Mouse (Mus musculus) lung, postnatal 10 days (tissue): ENCODE data around the gene Epyc.

Experiments used
- DNase-seq: peaks from one replicate; pipeline ENCODE4 v3.0.0; 2021

Epyc gene

GRCm38 (mm10) chr10:97643768-97644167 lies at the start of gene Epyc:
Epyc (plus strand) TSS chr10:97644068.
- DNase-seq = no peak

GRCm38 (mm10) chr10:97595680-97596079 lies 48.2 kb upstream of the Epyc start:
- DNase-seq = no peak

GRCm38 (mm10) chr10:97601744-97602143 lies 42.1 kb upstream of the Epyc start:
- no peak for DNase-seq

- DNase-seq = no peak
These were observed 40.6 kb upstream of the Epyc start for GRCm38 (mm10) chr10:97603256-97603655.

- DNase-seq = no peak
These were observed 37.3 kb upstream of the Epyc start, which contains the start of gene Kera for GRCm38 (mm10) chr10:97606579-97606978. Kera (plus strand) TSS chr10:97606879.

- no peak for DNase-seq
These were observed 21.5 kb upstream of the Epyc start for GRCm38 (mm10) chr10:97622328-97622727.

- DNase-seq = no peak
These were observed 19.5 kb upstream of the Epyc start for GRCm38 (mm10) chr10:97624381-97624780.

- DNase-seq = no peak
These were observed 18.8 kb upstream of the Epyc start for GRCm38 (mm10) chr10:97625116-97625515.

GRCm38 (mm10) chr10:97626543-97626942 lies 17.3 kb upstream of the Epyc start:
- DNase-seq = no peak

GRCm38 (mm10) chr10:97631061-97631460 lies 12.8 kb upstream of the Epyc start:
- no peak for DNase-seq

GRCm38 (mm10) chr10:97641926-97642325 lies 1.9 kb upstream of the Epyc start:
- DNase-seq = no peak

- no peak for DNase-seq
These were observed 6.5 kb downstream of the Epyc start for GRCm38 (mm10) chr10:97650334-97650733.

GRCm38 (mm10) chr10:97659489-97659888 lies 15.6 kb downstream of the Epyc start:
- DNase-seq = no peak

GRCm38 (mm10) chr10:97668656-97669055 lies 24.8 kb downstream of the Epyc start:
- DNase-seq = no peak

GRCm38 (mm10) chr10:97670202-97670601 lies 26.3 kb downstream of the Epyc start:
- DNase-seq = peak; percentile 51

- no peak for DNase-seq
These were observed 29.4 kb downstream of the Epyc start for GRCm38 (mm10) chr10:97673239-97673638.

GRCm38 (mm10) chr10:97682981-97683380 lies 39.1 kb downstream of the Epyc start:
- DNase-seq = no peak

GRCm38 (mm10) chr10:97687198-97687597 lies 43.3 kb downstream of the Epyc start:
- DNase-seq = no peak

- no peak for DNase-seq
These were observed 45.6 kb downstream of the Epyc start for GRCm38 (mm10) chr10:97689425-97689824.

- DNase-seq = no peak
These were observed 49.0 kb downstream of the Epyc start, which contains the start of gene Ccer1 for GRCm38 (mm10) chr10:97692913-97693312. Ccer1 (plus strand) TSS chr10:97693059.

- DNase-seq = no peak
These were observed 49.7 kb downstream of the Epyc start for GRCm38 (mm10) chr10:97693398-97694135.

GRCm38 (mm10) chr10:97702321-97702720 lies 58.5 kb downstream of the Epyc start:
- no peak for DNase-seq

GRCm38 (mm10) chr10:97704562-97704961 lies 60.7 kb downstream of the Epyc start:
- peak; percentile 58 for DNase-seq

GRCm38 (mm10) chr10:97712687-97713086 lies 68.8 kb downstream of the Epyc start:
- peak; percentile 47 for DNase-seq

- DNase-seq = no peak
These were observed 70.7 kb downstream of the Epyc start for GRCm38 (mm10) chr10:97714584-97714983.
